Mouse (Mus musculus) small intestine, adult 2 months (tissue): Measurements from ENCODE around the gene Bicd2. TPM values are rescaled to one million over a fixed set of nuclear protein-coding genes. Genes with fewer than 3 reads are reported as not detected.

Experiments used
- H3K27ac ChIP-seq: fragments of 200-500 bp; 2 replicates; pipeline ENCODE4 v1.5.1; 2012; ENCODE audit warnings: low read depth, low read length, control low read depth, inconsistent platforms; ENCODE audit not compliant: insufficient read depth
- H3K27me3 ChIP-seq: fragments of 200-500 bp; 2 replicates; pipeline ENCODE4 v1.6.1; 2012; ENCODE audit warnings: mild to moderate bottlenecking, moderate library complexity, low read length, inconsistent platforms; ENCODE audit not compliant: control insufficient read depth, insufficient read depth
- H3K36me3 ChIP-seq: fragments of 200-500 bp; 2 replicates; pipeline ENCODE4 v1.6.1; 2012; ENCODE audit warnings: mild to moderate bottlenecking, low read length, control low read depth, inconsistent platforms; ENCODE audit not compliant: control insufficient read depth, insufficient read depth
- H3K4me1 ChIP-seq: fragments of 200-500 bp; 2 replicates; pipeline ENCODE4 v1.6.1; 2012; ENCODE audit warnings: low read length, inconsistent platforms, mixed read lengths; ENCODE audit not compliant: control insufficient read depth, insufficient read depth, insufficient read length
- H3K4me3 ChIP-seq: fragments of 200-500 bp; 2 replicates; pipeline ENCODE4 v1.5.1; 2012; ENCODE audit warnings: low read depth, mild to moderate bottlenecking, control low read depth, inconsistent platforms, low read length, moderate library complexity
- CTCF ChIP-seq: fragments of 200-500 bp; IDR thresholded peaks from 2 replicates; pipeline ENCODE4 v1.5.1; 2012; ENCODE audit warnings: low read depth, mild to moderate bottlenecking, control low read depth, inconsistent platforms, low read length, moderate library complexity, mixed read lengths; ENCODE audit not compliant: insufficient replicate concordance, insufficient read length; ENCODE audit errors: extremely low read depth
- POLR2A ChIP-seq: fragments of 200-500 bp; IDR thresholded peaks from 2 replicates; pipeline ENCODE4 v1.6.1; 2012; ENCODE audit warnings: low read depth, mild to moderate bottlenecking, control low read depth, inconsistent platforms, low read length, moderate library complexity
- WGBS: fragments of 180-500 bp; shearing (Covaris S2); methylation state at CpG from one replicate; pipeline ENCODE4 v1.1.7; 2018; 5-methylcytosine and 5-hydroxymethylcytosine counted together
- polyA plus RNA-seq: library from polyadenylated mRNA; depleted of rRNA; stranded (reverse); fragments of >200 nt; gene quantifications from 2 replicates; pipeline ENCODE4 v1.2.3, GENCODE M21; 2012

The Bicd2 gene
- polyA plus RNA-seq, 1 experiment = 7.9 TPM

GRCm38 (mm10) chr13:49400139-49400538, 58.8 kb downstream of the Bicd2 start:
- H3K27me3 ChIP-seq = no peaks in the 10 kb centered on the region
- TF ChIP-seq POLR2A = no peak
- TF ChIP-seq CTCF = peak; percentile 48; the same call in 1 of the 2 replicates
- H3K27ac ChIP-seq = no peak overlapping the region
- H3K4me1 ChIP-seq = peaks cover 5% of the 10 kb centered on the region; the same call in 1 of the 2 replicates
- no peak overlapping the region for H3K4me3 ChIP-seq
- H3K36me3 ChIP-seq = no peaks in the 10 kb centered on the region
- WGBS = 13% methylated on average over 6 of the region's 6 CpGs

- Histone ChIP-seq H3K4me1 (no peaks in the 10 kb centered on the region), H3K27ac (no peak overlapping the region), H3K36me3 (no peaks in the 10 kb centered on the region), H3K27me3 (no peaks in the 10 kb centered on the region), H3K4me3 (no peak overlapping the region)
- 16% methylated on average over 2 of the region's 2 CpGs for WGBS
- TF ChIP-seq CTCF (no peak), POLR2A (no peak)
Observed at GRCm38 (mm10) chr13:49402628-49403027, 61.2 kb downstream of the Bicd2 start.

- no peaks in the 10 kb centered on the region for H3K27me3 ChIP-seq
- H3K36me3 ChIP-seq = no peaks in the 10 kb centered on the region
- no peak overlapping the region for H3K27ac ChIP-seq
Observed at GRCm38 (mm10) chr13:49407795-49408194, 66.4 kb downstream of the Bicd2 start.

GRCm38 (mm10) chr13:49420754-49421605, 79.6 kb downstream of the Bicd2 start, which contains the start of gene Ippk:
Ippk (plus strand) TSS chr13:49421249.
- under 1% methylated on average over 69 of the region's 69 CpGs for WGBS
- Histone ChIP-seq H3K27ac (peak within 1 kb of the TSS; percentile 89), H3K4me1 (peaks cover 14% of the 10 kb centered on the region), H3K27me3 (no peaks in the 10 kb centered on the region), H3K4me3 (peak within 1 kb of the TSS; percentile 87), H3K36me3 (no peaks in the 10 kb centered on the region)
- TF ChIP-seq CTCF (no peak), POLR2A (peak; percentile 85)

More at GRCm38 (mm10) chr13:49407795-49408194, 66.4 kb downstream of the Bicd2 start:
- Histone ChIP-seq H3K4me1 (no peaks in the 10 kb centered on the region), H3K4me3 (no peak overlapping the region)
- TF ChIP-seq POLR2A (no peak), CTCF (no peak)

GRCm38 (mm10) chr13:49421606-49421917, 80.2 kb downstream of the Bicd2 start:
- WGBS = under 1% methylated on average over 15 of the region's 15 CpGs
- H3K4me1 ChIP-seq = peaks cover 10% of the 10 kb centered on the region
- peak overlapping the region; percentile 87 for H3K4me3 ChIP-seq
- H3K36me3 ChIP-seq = no peaks in the 10 kb centered on the region
- H3K27ac ChIP-seq = peak overlapping the region; percentile 32
- no peaks in the 10 kb centered on the region for H3K27me3 ChIP-seq
- TF ChIP-seq CTCF (no peak), POLR2A (no peak)

- WGBS = 16% methylated on average over 4 of the region's 4 CpGs
- H3K27me3 ChIP-seq = no peaks in the 10 kb centered on the region
- TF ChIP-seq CTCF = no peak
- no peak for TF ChIP-seq POLR2A
- peaks cover 9% of the 10 kb centered on the region for H3K4me1 ChIP-seq
- H3K36me3 ChIP-seq = no peaks in the 10 kb centered on the region
- peak overlapping the region; percentile 87 for H3K4me3 ChIP-seq
- no peak overlapping the region for H3K27ac ChIP-seq
Observed at GRCm38 (mm10) chr13:49421959-49422358, 80.6 kb downstream of the Bicd2 start.

- 83% methylated on average over 3 of the region's 3 CpGs for WGBS
Observed at GRCm38 (mm10) chr13:49426736-49427135, 85.4 kb downstream of the Bicd2 start.

More at GRCm38 (mm10) chr13:49426736-49427135, 85.4 kb downstream of the Bicd2 start:
- H3K4me3 ChIP-seq = no peak overlapping the region
- no peak for TF ChIP-seq POLR2A
- TF ChIP-seq CTCF = no peak
- no peak overlapping the region for H3K27ac ChIP-seq
- H3K36me3 ChIP-seq = no peaks in the 10 kb centered on the region
- no peaks in the 10 kb centered on the region for H3K27me3 ChIP-seq
- peaks cover 11% of the 10 kb centered on the region for H3K4me1 ChIP-seq
